Mouse (Mus musculus) forebrain, embryonic 10.5 days (tissue): ENCODE results near the gene Rtn3. TPM values are rescaled to one million over a fixed set of nuclear protein-coding genes. Genes with fewer than 3 reads are reported as not detected.

Experiments used
- DNase-seq: peaks from one replicate; pipeline ENCODE4 v3.0.0-alpha.2; 2017; ENCODE audit warnings: low spot score; ENCODE audit errors: extremely low spot score
- H3K27ac ChIP-seq: fragments of 300-500 bp; sonication (generic); 2 replicates; pipeline ENCODE4 v1.5.1; 2016; ENCODE audit warnings: mild to moderate bottlenecking
- H3K27me3 ChIP-seq: fragments of 300-500 bp; sonication (generic); 2 replicates; pipeline ENCODE4 v1.6.1; 2016; ENCODE audit warnings: mild to moderate bottlenecking; ENCODE audit not compliant: poor library complexity, severe bottlenecking
- H3K36me3 ChIP-seq: fragments of 300-500 bp; sonication (generic); replicated peaks from 2 replicates; pipeline ENCODE4 v1.6.1; 2016; ENCODE audit warnings: mild to moderate bottlenecking, moderate library complexity
- H3K4me1 ChIP-seq: fragments of 300-500 bp; sonication (generic); 2 replicates; pipeline ENCODE4 v1.6.1; 2016
- H3K4me3 ChIP-seq: fragments of 300-500 bp; sonication (generic); 2 replicates; pipeline ENCODE4 v1.5.1; 2016; ENCODE audit warnings: mild to moderate bottlenecking, moderate library complexity
- H3K9me3 ChIP-seq: fragments of 300-500 bp; sonication (generic); 2 replicates; pipeline ENCODE4 v1.6.1; 2016; ENCODE audit warnings: mild to moderate bottlenecking, moderate library complexity
- WGBS: fragments of 180-500 bp; shearing (Covaris S2); methylation state at CpG from one replicate; pipeline ENCODE4 v1.1.7; 2016; 5-methylcytosine and 5-hydroxymethylcytosine counted together
- polyA plus RNA-seq: library from polyadenylated mRNA; unstranded; fragments of >200 nt; fragmentation: Nextera tagmentation; extraction: Ambion mirVana; gene quantifications from 2 replicates; pipeline ENCODE4 v1.2.1, GENCODE M21; 2016

Gene Rtn3
- 237 and 242 TPM in 2 replicates for polyA plus RNA-seq

- peak; percentile 97 for DNase-seq
- H3K27me3 ChIP-seq, result no peaks in the 10 kb centered on the region
- WGBS, result under 1% methylated on average over 80 of the region's 80 CpGs
These were observed at the start of gene Rtn3 for GRCm38 (mm10) chr19:7482599-7483511. Gene Rtn3, minus strand, starts transcription at chr19:7483281.

GRCm38 (mm10) chr19:7531906-7532305 lies 48.8 kb upstream of the Rtn3 start:
- no peak overlapping the region for H3K27ac ChIP-seq
- no peak for DNase-seq
- H3K9me3 ChIP-seq, result no peaks in the 10 kb centered on the region
- 95% methylated on average over 5 of the region's 5 CpGs for WGBS
- no peak overlapping the region for H3K4me3 ChIP-seq
- H3K27me3 ChIP-seq, result no peaks in the 10 kb centered on the region
- H3K4me1 ChIP-seq, result no peaks in the 10 kb centered on the region
- peaks cover 47% of the 10 kb centered on the region for H3K36me3 ChIP-seq

More at GRCm38 (mm10) chr19:7482599-7483511, at the start of gene Rtn3:
- Histone ChIP-seq H3K4me3 (peak within 1 kb of the TSS; percentile 98), H3K4me1 (peaks cover 29% of the 10 kb centered on the region), H3K9me3 (no peaks in the 10 kb centered on the region), H3K36me3 (peaks cover 25% of the 10 kb centered on the region), H3K27ac (peak within 1 kb of the TSS; percentile 99)

GRCm38 (mm10) chr19:7528639-7529428 lies 45.8 kb upstream of the Rtn3 start:
- Histone ChIP-seq H3K9me3 (no peaks in the 10 kb centered on the region), H3K4me1 (no peaks in the 10 kb centered on the region), H3K27ac (no peak overlapping the region), H3K36me3 (peaks cover 44% of the 10 kb centered on the region), H3K27me3 (no peaks in the 10 kb centered on the region), H3K4me3 (no peak overlapping the region)
- peak; percentile 41 for DNase-seq
- WGBS, result 59% methylated on average over 7 of the region's 7 CpGs

- Histone ChIP-seq H3K36me3 (peaks cover 43% of the 10 kb centered on the region), H3K27me3 (no peaks in the 10 kb centered on the region), H3K4me1 (no peaks in the 10 kb centered on the region), H3K27ac (no peak overlapping the region), H3K9me3 (peaks cover 4% of the 10 kb centered on the region; the same call in 1 of the 2 replicates), H3K4me3 (no peak overlapping the region)
- no peak for DNase-seq
- 88% methylated on average over 3 of the region's 3 CpGs for WGBS
These were observed 41.8 kb upstream of the Rtn3 start for GRCm38 (mm10) chr19:7524879-7525278.

- Histone ChIP-seq H3K9me3 (peaks cover 4% of the 10 kb centered on the region; the same call in 1 of the 2 replicates), H3K4me1 (no peaks in the 10 kb centered on the region), H3K27ac (no peak overlapping the region), H3K36me3 (peaks cover 47% of the 10 kb centered on the region), H3K4me3 (no peak overlapping the region), H3K27me3 (no peaks in the 10 kb centered on the region)
- no peak for DNase-seq
These were observed 40.7 kb upstream of the Rtn3 start for GRCm38 (mm10) chr19:7523781-7524180.

GRCm38 (mm10) chr19:7523292-7523691 lies 40.2 kb upstream of the Rtn3 start:
- Histone ChIP-seq H3K27ac (no peak overlapping the region), H3K9me3 (peaks cover 4% of the 10 kb centered on the region; the same call in 1 of the 2 replicates), H3K27me3 (no peaks in the 10 kb centered on the region), H3K4me3 (no peak overlapping the region), H3K4me1 (no peaks in the 10 kb centered on the region), H3K36me3 (peaks cover 52% of the 10 kb centered on the region)
- no peak for DNase-seq
- 87% methylated on average over 1 of the region's 1 CpGs for WGBS

- H3K4me1 ChIP-seq, result no peaks in the 10 kb centered on the region
- no peak overlapping the region for H3K27ac ChIP-seq
- H3K36me3 ChIP-seq, result peaks cover 52% of the 10 kb centered on the region
- no peak overlapping the region for H3K4me3 ChIP-seq
- peaks cover 4% of the 10 kb centered on the region; the same call in 1 of the 2 replicates for H3K9me3 ChIP-seq
- no peak for DNase-seq
- 94% methylated on average over 2 of the region's 2 CpGs for WGBS
- H3K27me3 ChIP-seq, result no peaks in the 10 kb centered on the region
These were observed 39.8 kb upstream of the Rtn3 start for GRCm38 (mm10) chr19:7522856-7523255.

- Histone ChIP-seq H3K27me3 (no peaks in the 10 kb centered on the region), H3K4me3 (no peak overlapping the region), H3K4me1 (peaks cover 7% of the 10 kb centered on the region), H3K9me3 (peaks cover 4% of the 10 kb centered on the region; the same call in 1 of the 2 replicates), H3K36me3 (peaks cover 59% of the 10 kb centered on the region), H3K27ac (no peak overlapping the region)
- 94% methylated on average over 3 of the region's 3 CpGs for WGBS
- no peak for DNase-seq
These were observed 38.5 kb upstream of the Rtn3 start for GRCm38 (mm10) chr19:7521619-7522018.

GRCm38 (mm10) chr19:7516437-7516836 lies 33.4 kb upstream of the Rtn3 start:
- Histone ChIP-seq H3K36me3 (peaks cover 53% of the 10 kb centered on the region), H3K4me1 (peaks cover 10% of the 10 kb centered on the region), H3K27ac (no peak overlapping the region), H3K27me3 (no peaks in the 10 kb centered on the region), H3K9me3 (no peaks in the 10 kb centered on the region), H3K4me3 (no peak overlapping the region)
- WGBS, result 88% methylated on average over 1 of the region's 1 CpGs
- DNase-seq, result no peak

GRCm38 (mm10) chr19:7508026-7508425 lies 24.9 kb upstream of the Rtn3 start:
- DNase-seq, result no peak
- WGBS, result 68% methylated on average over 4 of the region's 4 CpGs

GRCm38 (mm10) chr19:7506321-7506720 lies 23.2 kb upstream of the Rtn3 start:
- no peak overlapping the region for H3K27ac ChIP-seq
- no peak for DNase-seq
- WGBS, result 90% methylated on average over 1 of the region's 1 CpGs
- H3K9me3 ChIP-seq, result no peaks in the 10 kb centered on the region
- no peak overlapping the region for H3K4me3 ChIP-seq
- H3K36me3 ChIP-seq, result peaks cover 19% of the 10 kb centered on the region
- H3K4me1 ChIP-seq, result no peaks in the 10 kb centered on the region
- H3K27me3 ChIP-seq, result no peaks in the 10 kb centered on the region

More at GRCm38 (mm10) chr19:7508026-7508425, 24.9 kb upstream of the Rtn3 start:
- no peaks in the 10 kb centered on the region for H3K27me3 ChIP-seq
- no peak overlapping the region for H3K4me3 ChIP-seq
- H3K4me1 ChIP-seq, result no peaks in the 10 kb centered on the region
- H3K9me3 ChIP-seq, result no peaks in the 10 kb centered on the region
- no peak overlapping the region for H3K27ac ChIP-seq
- peaks cover 33% of the 10 kb centered on the region for H3K36me3 ChIP-seq

- WGBS, result 90% methylated on average over 2 of the region's 2 CpGs
These were observed 19.4 kb upstream of the Rtn3 start for GRCm38 (mm10) chr19:7502432-7502831.

More at GRCm38 (mm10) chr19:7502432-7502831, 19.4 kb upstream of the Rtn3 start:
- Histone ChIP-seq H3K36me3 (no peaks in the 10 kb centered on the region), H3K4me1 (no peaks in the 10 kb centered on the region), H3K27me3 (no peaks in the 10 kb centered on the region), H3K4me3 (no peak overlapping the region), H3K9me3 (no peaks in the 10 kb centered on the region), H3K27ac (no peak overlapping the region)
- no peak for DNase-seq
